Mouse (Mus musculus): ENCODE results near the gene Tmem222. TPM values are rescaled to one million over a fixed set of nuclear protein-coding genes. Genes with fewer than 3 reads are reported as not detected.
A peak's percentile ranks its signal among the peaks of the same experiment; 100 is the strongest.

The Tmem222 gene
- 81.5 and 86.4 TPM in 2 replicates for polyA plus RNA-seq (2014; fragmentation: Nextera tagmentation; extraction: Ambion mirVana)

GRCm38 (mm10) chr4:133277104-133278026 lies at the start of gene Tmem222:
Gene Tmem222, minus strand, starts transcription at chr4:133277792.
- H3K4me3 ChIP-seq (ENCODE audit: low read depth, low read length), result peak within 1 kb of the TSS; percentile 64
- peak within 1 kb of the TSS; percentile 68 for H3K9ac ChIP-seq (ENCODE audit: low read length)
- DNase-seq (ENCODE audit: low spot score) (peak; percentile 97), ATAC-seq (ENCODE audit: insufficient number of reproducible peaks, low FRiP score, low TSS enrichment, low read depth) (peak; percentile 80)
- H3K27me3 ChIP-seq (ENCODE audit: control insufficient read depth, insufficient read depth, low read length), result no peaks in the 10 kb centered on the region
- no peaks in the 10 kb centered on the region for H3K9me3 ChIP-seq (ENCODE audit: control insufficient read depth, low read length)
- under 1% methylated on average over 73 of the region's 73 CpGs for WGBS
- peak within 1 kb of the TSS; percentile 91 for H3K27ac ChIP-seq (replicated peaks; ENCODE audit: low read depth, low read length)
- H3K36me3 ChIP-seq (ENCODE audit: control insufficient read depth, insufficient read depth, low read length), result no peaks in the 10 kb centered on the region; the same call in 1 of the 2 replicates
- peak within 1 kb of the TSS; percentile 56 for H3K4me2 ChIP-seq (ENCODE audit: low read depth, severe bottlenecking)
- peaks cover 19% of the 10 kb centered on the region for H3K4me1 ChIP-seq (ENCODE audit: control insufficient read depth, insufficient read depth, low read length)

GRCm38 (mm10) chr4:133319667-133320066 lies 42.1 kb upstream of the Tmem222 start:
- H3K4me2 ChIP-seq (ENCODE audit: low read depth, severe bottlenecking), result no peak overlapping the region
- H3K9me3 ChIP-seq (ENCODE audit: control insufficient read depth, low read length), result no peaks in the 10 kb centered on the region
- no peak for ATAC-seq (ENCODE audit: insufficient number of reproducible peaks, low FRiP score, low TSS enrichment, low read depth)
- WGBS, result 88% methylated on average over 3 of the region's 3 CpGs
- no peak overlapping the region for H3K27ac ChIP-seq (replicated peaks; ENCODE audit: low read depth, low read length)
- H3K9ac ChIP-seq (ENCODE audit: low read length), result no peak overlapping the region
- no peak overlapping the region for H3K4me3 ChIP-seq (ENCODE audit: low read depth, low read length)
- no peaks in the 10 kb centered on the region for H3K36me3 ChIP-seq (ENCODE audit: control insufficient read depth, insufficient read depth, low read length)
- DNase-seq (ENCODE audit: low spot score), result no peak
- H3K27me3 ChIP-seq (ENCODE audit: control insufficient read depth, insufficient read depth, low read length), result no peaks in the 10 kb centered on the region
- H3K4me1 ChIP-seq (ENCODE audit: control insufficient read depth, insufficient read depth, low read length), result no peaks in the 10 kb centered on the region

- DNase-seq (ENCODE audit: low spot score) (no peak), ATAC-seq (ENCODE audit: insufficient number of reproducible peaks, low FRiP score, low TSS enrichment, low read depth) (no peak)
- Histone ChIP-seq H3K36me3 (ENCODE audit: control insufficient read depth, insufficient read depth, low read length) (no peaks in the 10 kb centered on the region), H3K4me2 (ENCODE audit: low read depth, severe bottlenecking) (no peak overlapping the region), H3K27me3 (ENCODE audit: control insufficient read depth, insufficient read depth, low read length) (no peaks in the 10 kb centered on the region), H3K4me1 (ENCODE audit: control insufficient read depth, insufficient read depth, low read length) (no peaks in the 10 kb centered on the region), H3K27ac (replicated peaks; ENCODE audit: low read depth, low read length) (no peak overlapping the region), H3K9me3 (ENCODE audit: control insufficient read depth, low read length) (no peaks in the 10 kb centered on the region), H3K9ac (ENCODE audit: low read length) (no peak overlapping the region), H3K4me3 (ENCODE audit: low read depth, low read length) (no peak overlapping the region)
- WGBS, result 63% methylated on average over 5 of the region's 5 CpGs
Observed at GRCm38 (mm10) chr4:133315991-133316390, 38.4 kb upstream of the Tmem222 start.

- no peak for DNase-seq (ENCODE audit: low spot score)
- Histone ChIP-seq H3K27ac (replicated peaks; ENCODE audit: low read depth, low read length) (no peak overlapping the region), H3K36me3 (ENCODE audit: control insufficient read depth, insufficient read depth, low read length) (no peaks in the 10 kb centered on the region), H3K4me1 (ENCODE audit: control insufficient read depth, insufficient read depth, low read length) (no peaks in the 10 kb centered on the region), H3K9me3 (ENCODE audit: control insufficient read depth, low read length) (no peaks in the 10 kb centered on the region), H3K9ac (ENCODE audit: low read length) (no peak overlapping the region), H3K27me3 (ENCODE audit: control insufficient read depth, insufficient read depth, low read length) (no peaks in the 10 kb centered on the region), H3K4me2 (ENCODE audit: low read depth, severe bottlenecking) (no peak overlapping the region), H3K4me3 (ENCODE audit: low read depth, low read length) (no peak overlapping the region)
- WGBS, result 76% methylated on average over 8 of the region's 8 CpGs
- ATAC-seq (ENCODE audit: insufficient number of reproducible peaks, low FRiP score, low TSS enrichment, low read depth), result no peak
Observed at GRCm38 (mm10) chr4:133314896-133315295, 37.3 kb upstream of the Tmem222 start.

GRCm38 (mm10) chr4:133309948-133310347 lies 32.4 kb upstream of the Tmem222 start:
- DNase-seq (ENCODE audit: low spot score) (peak; percentile 95), ATAC-seq (ENCODE audit: insufficient number of reproducible peaks, low FRiP score, low TSS enrichment, low read depth) (no peak)
- H3K27me3 ChIP-seq (ENCODE audit: control insufficient read depth, insufficient read depth, low read length), result no peaks in the 10 kb centered on the region
- no peaks in the 10 kb centered on the region for H3K36me3 ChIP-seq (ENCODE audit: control insufficient read depth, insufficient read depth, low read length)
- WGBS, result 0% methylated on average over 3 of the region's 3 CpGs
- H3K4me1 ChIP-seq (ENCODE audit: control insufficient read depth, insufficient read depth, low read length), result no peaks in the 10 kb centered on the region
- no peaks in the 10 kb centered on the region for H3K9me3 ChIP-seq (ENCODE audit: control insufficient read depth, low read length)
- no peak overlapping the region for H3K27ac ChIP-seq (replicated peaks; ENCODE audit: low read depth, low read length)
- no peak overlapping the region for H3K4me2 ChIP-seq (ENCODE audit: low read depth, severe bottlenecking)
- no peak overlapping the region for H3K9ac ChIP-seq (ENCODE audit: low read length)
- H3K4me3 ChIP-seq (ENCODE audit: low read depth, low read length), result no peak overlapping the region

GRCm38 (mm10) chr4:133307331-133307730 lies 29.7 kb upstream of the Tmem222 start:
- DNase-seq (ENCODE audit: low spot score) (peak; percentile 74), ATAC-seq (ENCODE audit: insufficient number of reproducible peaks, low FRiP score, low TSS enrichment, low read depth) (no peak)
- Histone ChIP-seq H3K9me3 (ENCODE audit: control insufficient read depth, low read length) (no peaks in the 10 kb centered on the region), H3K4me3 (ENCODE audit: low read depth, low read length) (no peak overlapping the region), H3K27me3 (ENCODE audit: control insufficient read depth, insufficient read depth, low read length) (no peaks in the 10 kb centered on the region), H3K27ac (replicated peaks; ENCODE audit: low read depth, low read length) (no peak overlapping the region), H3K36me3 (ENCODE audit: control insufficient read depth, insufficient read depth, low read length) (no peaks in the 10 kb centered on the region), H3K4me2 (ENCODE audit: low read depth, severe bottlenecking) (no peak overlapping the region), H3K9ac (ENCODE audit: low read length) (no peak overlapping the region), H3K4me1 (ENCODE audit: control insufficient read depth, insufficient read depth, low read length) (no peaks in the 10 kb centered on the region)
- 33% methylated on average over 3 of the region's 3 CpGs for WGBS

GRCm38 (mm10) chr4:133305825-133306224 lies 28.2 kb upstream of the Tmem222 start:
- Histone ChIP-seq H3K9me3 (ENCODE audit: control insufficient read depth, low read length) (no peaks in the 10 kb centered on the region), H3K27ac (replicated peaks; ENCODE audit: low read depth, low read length) (no peak overlapping the region), H3K4me1 (ENCODE audit: control insufficient read depth, insufficient read depth, low read length) (no peaks in the 10 kb centered on the region), H3K4me2 (ENCODE audit: low read depth, severe bottlenecking) (no peak overlapping the region), H3K9ac (ENCODE audit: low read length) (no peak overlapping the region), H3K36me3 (ENCODE audit: control insufficient read depth, insufficient read depth, low read length) (no peaks in the 10 kb centered on the region), H3K27me3 (ENCODE audit: control insufficient read depth, insufficient read depth, low read length) (no peaks in the 10 kb centered on the region), H3K4me3 (ENCODE audit: low read depth, low read length) (no peak overlapping the region)
- ATAC-seq (ENCODE audit: insufficient number of reproducible peaks, low FRiP score, low TSS enrichment, low read depth), result no peak
- WGBS, result 89% methylated on average over 7 of the region's 7 CpGs
- DNase-seq (ENCODE audit: low spot score), result no peak

GRCm38 (mm10) chr4:133304770-133305169 lies 27.2 kb upstream of the Tmem222 start:
- WGBS, result 92% methylated on average over 7 of the region's 7 CpGs
- no peak for ATAC-seq (ENCODE audit: insufficient number of reproducible peaks, low FRiP score, low TSS enrichment, low read depth)
- H3K27ac ChIP-seq (replicated peaks; ENCODE audit: low read depth, low read length), result no peak overlapping the region
- H3K9ac ChIP-seq (ENCODE audit: low read length), result no peak overlapping the region
- H3K27me3 ChIP-seq (ENCODE audit: control insufficient read depth, insufficient read depth, low read length), result no peaks in the 10 kb centered on the region
- H3K36me3 ChIP-seq (ENCODE audit: control insufficient read depth, insufficient read depth, low read length), result no peaks in the 10 kb centered on the region
- no peak overlapping the region for H3K4me2 ChIP-seq (ENCODE audit: low read depth, severe bottlenecking)
- no peaks in the 10 kb centered on the region for H3K9me3 ChIP-seq (ENCODE audit: control insufficient read depth, low read length)
- no peak for DNase-seq (ENCODE audit: low spot score)
- H3K4me3 ChIP-seq (ENCODE audit: low read depth, low read length), result no peak overlapping the region
- H3K4me1 ChIP-seq (ENCODE audit: control insufficient read depth, insufficient read depth, low read length), result no peaks in the 10 kb centered on the region
